Comparison of ENCODE assay signal across 8 mouse cellular contexts in the genomic region with DNA sequence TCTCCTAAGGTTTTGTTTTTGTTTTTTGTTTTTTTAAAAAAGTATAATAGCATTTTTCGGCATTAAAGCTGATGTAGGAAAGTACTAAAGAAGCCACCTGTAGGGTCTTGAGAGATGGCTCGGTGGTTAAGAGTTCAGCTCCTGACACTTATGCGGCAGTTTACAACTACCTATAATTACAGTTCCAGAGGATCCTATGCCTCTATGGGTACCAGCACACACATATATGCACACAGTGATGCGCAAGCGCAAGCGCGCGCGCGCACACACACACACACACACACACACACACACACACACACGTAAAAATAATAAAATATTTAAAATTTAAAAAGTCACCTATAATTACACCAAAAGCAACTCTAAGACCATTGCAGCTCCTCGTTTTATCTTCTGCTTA. TPM values are rescaled to one million over a fixed set of nuclear protein-coding genes. Genes with fewer than 3 reads are reported as not detected.
DNase-seq lines count a peak whose midpoint lies in the region; ATAC-seq and TF ChIP-seq lines count a peak whose summit lies in the region.

No protein-coding gene starts in this region.

- H3K79me2 ChIP-seq in liver, adult 2 months (ENCODE audit: control insufficient read depth, insufficient read depth, low read length) = no peaks in the 10 kb centered on the region

- TF ChIP-seq CTCF in liver, adult 2 months (IDR thresholded peaks at IDR 0.05; ENCODE audit: low read depth, low read length) = no peak

- H3K4me1 ChIP-seq in neural tube, embryonic 12.5 days = peaks cover 4% of the 10 kb centered on the region; the same call in 1 of the 2 replicates
- H3K4me1 ChIP-seq in forebrain, embryonic 10.5 days = peaks cover 12% of the 10 kb centered on the region
- H3K4me1 ChIP-seq in liver, adult 2 months (ENCODE audit: control insufficient read depth, insufficient read depth, low read length) = no peaks in the 10 kb centered on the region
- H3K4me1 ChIP-seq in stomach, embryonic 16.5 days (ENCODE audit: control insufficient read depth, insufficient read depth, low read length) = no peaks in the 10 kb centered on the region

- H3K36me3 ChIP-seq in neural tube, embryonic 12.5 days = no peaks in the 10 kb centered on the region
- H3K36me3 ChIP-seq in forebrain, embryonic 10.5 days (replicated peaks) = no peaks in the 10 kb centered on the region
- peaks cover 3% of the 10 kb centered on the region for H3K36me3 ChIP-seq in liver, adult 2 months (ENCODE audit: control insufficient read depth, insufficient read depth, low read length)
- H3K36me3 ChIP-seq in stomach, embryonic 16.5 days (ENCODE audit: control insufficient read depth, insufficient read depth, low read length) = no peaks in the 10 kb centered on the region

- H3K4me3 ChIP-seq in neural tube, embryonic 12.5 days = no peak overlapping the region
- peak overlapping the region; percentile 54 for H3K4me3 ChIP-seq in forebrain, embryonic 10.5 days
- H3K4me3 ChIP-seq in liver, adult 2 months (ENCODE audit: insufficient read depth, low read depth, low read length) = peak overlapping the region; percentile 88
- peak overlapping the region; percentile 80 for H3K4me3 ChIP-seq in stomach, embryonic 16.5 days (replicated peaks; ENCODE audit: low read length)

- WGBS in neural tube, embryonic 12.5 days = 83% methylated on average over 12 of the region's 12 CpGs
- WGBS in forebrain, embryonic 10.5 days = 91% methylated on average over 12 of the region's 12 CpGs
- 81% methylated on average over 12 of the region's 12 CpGs for WGBS in liver, adult 2 months
- 84% methylated on average over 12 of the region's 12 CpGs for WGBS in stomach, embryonic 16.5 days

- H3K9me3 ChIP-seq in neural tube, embryonic 12.5 days = no peaks in the 10 kb centered on the region
- H3K9me3 ChIP-seq in forebrain, embryonic 10.5 days = no peaks in the 10 kb centered on the region
- H3K9me3 ChIP-seq in stomach, embryonic 16.5 days (replicated peaks; ENCODE audit: control insufficient read depth, low read length) = no peaks in the 10 kb centered on the region

- H3K27ac ChIP-seq in neural tube, embryonic 12.5 days = no peak overlapping the region
- H3K27ac ChIP-seq in forebrain, embryonic 10.5 days = no peak overlapping the region
- no peak overlapping the region for H3K27ac ChIP-seq in liver, adult 2 months (replicated peaks; ENCODE audit: insufficient read depth, low read depth, low read length)
- H3K27ac ChIP-seq in stomach, embryonic 16.5 days (ENCODE audit: low read length) = no peak overlapping the region

- no peak for TF ChIP-seq POLR2A in liver, adult 2 months (IDR thresholded peaks at IDR 0.05; ENCODE audit: extremely low read depth, insufficient read depth, low read length)

- DNase-seq in neural tube, embryonic 10.5 days (ENCODE audit: extremely low spot score, low spot score) = no peak
- DNase-seq in forebrain, embryonic 10.5 days (ENCODE audit: extremely low spot score, low spot score) = no peak
- no peak for DNase-seq in liver, adult 2 months (ENCODE audit: extremely low read depth, low read depth, low spot score)
- no peak for DNase-seq in frontal cortex, postnatal 25 days (ENCODE audit: low spot score in 2 of 2)
- DNase-seq in adrenal gland, adult 18-20 months (ENCODE audit: low spot score in 2 of 2) = no peak
- no peak for DNase-seq in adrenal gland, postnatal 36 days

- H3K27me3 ChIP-seq in neural tube, embryonic 12.5 days (replicated peaks) = no peaks in the 10 kb centered on the region
- no peaks in the 10 kb centered on the region for H3K27me3 ChIP-seq in forebrain, embryonic 10.5 days (ENCODE audit: poor library complexity, severe bottlenecking)
- no peaks in the 10 kb centered on the region for H3K27me3 ChIP-seq in liver, adult 2 months (ENCODE audit: control insufficient read depth, insufficient read depth, low read length)
- no peaks in the 10 kb centered on the region for H3K27me3 ChIP-seq in stomach, embryonic 16.5 days (ENCODE audit: control insufficient read depth, insufficient read depth, low read length)

- no peak overlapping the region for H3K9ac ChIP-seq in neural tube, embryonic 12.5 days
- no peak overlapping the region for H3K9ac ChIP-seq in liver, adult 2 months (ENCODE audit: low read depth, low read length)
- peak overlapping the region; percentile 83 for H3K9ac ChIP-seq in stomach, embryonic 16.5 days (ENCODE audit: low read length)

- H3K4me2 ChIP-seq in neural tube, embryonic 12.5 days (replicated peaks) = peak overlapping the region; percentile 71
- peak overlapping the region; percentile 81 for H3K4me2 ChIP-seq in stomach, embryonic 16.5 days (ENCODE audit: low read depth, low read length)

- no peak for ATAC-seq in neural tube, embryonic 12.5 days (ENCODE audit: low FRiP score, low read depth)
- ATAC-seq in stomach, embryonic 16.5 days (ENCODE audit: insufficient read depth, low FRiP score) = no peak

RNA-seq across cellular contexts. Expression of gene Herc6, which starts 0.8 kb away (rescaled TPM):
- 1.6 and 1.9 TPM in 2 replicates for polyA plus RNA-seq in neural tube, embryonic 12.5 days (2016; fragmentation: Nextera tagmentation; extraction: Ambion mirVana)
- polyA plus RNA-seq in forebrain, embryonic 10.5 days (2016; fragmentation: Nextera tagmentation; extraction: Ambion mirVana) = 3.1 and 3.8 TPM in 2 replicates
- total RNA-seq in liver, adult 2 months (2014; rRNA removed) = 13.2 and 18.6 TPM in 2 replicates
- 9.1 and 15.7 TPM in 2 replicates for polyA plus RNA-seq in liver, adult 2 months (2012; rRNA removed)
- polyA plus RNA-seq in stomach, embryonic 16.5 days (2015; fragmentation: Nextera tagmentation; extraction: Ambion mirVana) = 1.7 and 3.0 TPM in 2 replicates
- 10 to 100 TPM; 18.8 to 24.1 TPM for total RNA-seq in adrenal gland, adult 18-20 months (2021)
- 10 to 100 TPM; 18.1 to 23.1 TPM for total RNA-seq in adrenal gland, postnatal 36 days (2021)

RNA-seq across cellular contexts. Expression of gene Ppm1k, which starts 46.3 kb away (rescaled TPM):
- 6.6 and 7.1 TPM in 2 replicates for polyA plus RNA-seq in neural tube, embryonic 12.5 days (2016; fragmentation: Nextera tagmentation; extraction: Ambion mirVana)
- 4.1 TPM in 2 replicates for polyA plus RNA-seq in forebrain, embryonic 10.5 days (2016; fragmentation: Nextera tagmentation; extraction: Ambion mirVana)
- total RNA-seq in liver, adult 2 months (2014; rRNA removed) = 137 and 148 TPM in 2 replicates
- polyA plus RNA-seq in liver, adult 2 months (2012; rRNA removed) = 10.4 and 12.5 TPM in 2 replicates
- 5.3 and 5.4 TPM in 2 replicates for polyA plus RNA-seq in stomach, embryonic 16.5 days (2015; fragmentation: Nextera tagmentation; extraction: Ambion mirVana)
- 10 to 100 TPM; 17.6 to 25.6 TPM for total RNA-seq in adrenal gland, adult 18-20 months (2021)
- 10 to 100 TPM; 21.3 to 31.3 TPM for total RNA-seq in adrenal gland, postnatal 36 days (2021)
